Comparison of ENCODE assay signal across 8 mouse cellular contexts in the genomic region with DNA sequence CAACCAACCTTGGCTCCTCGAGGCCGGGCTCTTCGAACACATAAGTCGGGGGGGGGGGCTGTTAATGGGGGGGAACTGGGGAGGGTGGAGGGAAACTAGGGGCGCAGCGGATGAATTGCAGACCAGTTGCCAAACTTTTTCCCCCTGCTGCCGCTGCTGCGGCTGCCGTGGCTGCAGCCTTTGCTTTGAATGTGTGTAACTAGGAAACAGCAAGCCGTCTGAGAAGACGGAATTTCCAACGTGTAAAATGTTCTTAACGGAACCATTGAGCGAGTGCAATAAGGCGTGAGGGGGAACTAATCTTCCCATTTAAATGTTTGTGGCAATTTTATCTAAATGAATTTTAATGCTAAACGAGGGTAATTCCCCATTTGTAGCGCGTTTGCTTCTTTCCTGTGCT.
DNase-seq lines count a peak whose midpoint lies in the region; ATAC-seq and TF ChIP-seq lines count a peak whose summit lies in the region.

No protein-coding gene starts in this region.

- H3K4me2 ChIP-seq in limb, embryonic 11.5 days (ENCODE audit: low read depth, severe bottlenecking) = peak overlapping the region; percentile 66
- H3K4me2 ChIP-seq in myocyte (ENCODE audit: low read depth) = peak overlapping the region; percentile 76

- peaks cover 58% of the 10 kb centered on the region for H3K27me3 ChIP-seq in erythroblast, embryonic 14.5 days (ENCODE audit: control insufficient read depth)
- H3K27me3 ChIP-seq in limb, embryonic 11.5 days (ENCODE audit: control insufficient read depth, insufficient read depth, low read length) = peaks cover 32% of the 10 kb centered on the region
- no peaks in the 10 kb centered on the region for H3K27me3 ChIP-seq in myocyte (ENCODE audit: control insufficient read depth, insufficient read depth, insufficient read length)

- H3K4me1 ChIP-seq in erythroblast, embryonic 14.5 days (ENCODE audit: control insufficient read depth) = no peaks in the 10 kb centered on the region
- H3K4me1 ChIP-seq in limb, embryonic 11.5 days (ENCODE audit: control insufficient read depth, insufficient read depth, low read length) = peaks cover 8% of the 10 kb centered on the region; the same call in 1 of the 2 replicates

- no peaks in the 10 kb centered on the region; the same call in 1 of the 2 replicates for H3K36me3 ChIP-seq in erythroblast, embryonic 14.5 days (ENCODE audit: control insufficient read depth)
- H3K36me3 ChIP-seq in limb, embryonic 11.5 days (ENCODE audit: control insufficient read depth, insufficient read depth, low read length) = no peaks in the 10 kb centered on the region
- peaks cover 5% of the 10 kb centered on the region for H3K36me3 ChIP-seq in myocyte (ENCODE audit: control insufficient read depth, insufficient read depth)

- WGBS in limb, embryonic 11.5 days = under 1% methylated on average over 18 of the region's 18 CpGs

- H3K9me3 ChIP-seq in erythroblast, embryonic 14.5 days (ENCODE audit: control insufficient read depth, low read length) = no peaks in the 10 kb centered on the region
- H3K9me3 ChIP-seq in limb, embryonic 11.5 days (ENCODE audit: control insufficient read depth, low read length) = no peaks in the 10 kb centered on the region

- H3K9ac ChIP-seq in limb, embryonic 11.5 days (ENCODE audit: low read length) = peak overlapping the region; percentile 49; the same call in 1 of the 2 replicates

- no peak for TF ChIP-seq POLR2A in myocyte (IDR thresholded peaks at IDR 0.05; ENCODE audit: insufficient read length, low read depth)

- ATAC-seq in erythroblast, adult 5-6 weeks (replicated peaks; ENCODE audit: low FRiP score, poor library complexity, severe bottlenecking) = no peak
- ATAC-seq in limb, embryonic 11.5 days (ENCODE audit: insufficient number of reproducible peaks, low FRiP score, low TSS enrichment, low read depth) = peak; percentile 23; the same call in 1 of the 2 replicates

- H3ac ChIP-seq in myocyte (ENCODE audit: control insufficient read depth, insufficient read length) = no peak overlapping the region

- no peaks in the 10 kb centered on the region for H3K79me2 ChIP-seq in myocyte (ENCODE audit: control insufficient read depth, insufficient read depth)

- DNase-seq in thymus, postnatal 0 days (ENCODE audit: low spot score) = peak; percentile 28
- no peak for DNase-seq in thymus, postnatal 10 days (ENCODE audit: low spot score in 2 of 2)
- peak; percentile 69 for DNase-seq in forelimb bud, embryonic 11.5 days (ENCODE audit: low read depth, low spot score)
- peak; percentile 70 for DNase-seq in limb, embryonic 11.5 days (ENCODE audit: low spot score)
- DNase-seq in spleen, postnatal 36 days (ENCODE audit: low spot score in 2 of 2) = no peak

- peak overlapping the region; percentile 58 for H3K27ac ChIP-seq in limb, embryonic 11.5 days (replicated peaks; ENCODE audit: low read depth, low read length)

- peak overlapping the region; percentile 48 for H3K4me3 ChIP-seq in erythroblast, embryonic 14.5 days (replicated peaks)
- H3K4me3 ChIP-seq in limb, embryonic 11.5 days (ENCODE audit: low read depth, low read length) = peak overlapping the region; percentile 32
- H3K4me3 ChIP-seq in myocyte = peak overlapping the region; percentile 32

TF ChIP-seq in myocyte, 11 proteins besides CTCF, POLR2A, EP300 and RAD21:
- no peak for TF ChIP-seq POLR2AphosphoS2 (IDR thresholded peaks at IDR 0.05; ENCODE audit: insufficient read length, low read depth)
- TF ChIP-seq USF1 (IDR thresholded peaks at IDR 0.05; ENCODE audit: low read depth) = no peak
- TF ChIP-seq E2F4 (IDR thresholded peaks at IDR 0.05; ENCODE audit: insufficient read depth) = no peak
- TF ChIP-seq MYOG (IDR thresholded peaks at IDR 0.05; ENCODE audit: control insufficient read depth in 1 of 3, insufficient read depth in 1 of 3, insufficient read length in 2 of 3, low read depth in 2 of 3) = no peak
- TF ChIP-seq REST (IDR thresholded peaks at IDR 0.05; ENCODE audit: insufficient read depth, insufficient read length) = no peak
- no peak for TF ChIP-seq CEBPB (IDR thresholded peaks at IDR 0.05; ENCODE audit: insufficient read depth, poor library complexity, severe bottlenecking)
- no peak for TF ChIP-seq SRF (IDR thresholded peaks at IDR 0.05; ENCODE audit: control insufficient read depth, insufficient read length, low read depth)
- no peak for TF ChIP-seq TCF12 (IDR thresholded peaks at IDR 0.05; ENCODE audit: insufficient read depth, poor library complexity, severe bottlenecking)
- no peak for TF ChIP-seq MYOD1 (IDR thresholded peaks at IDR 0.05; ENCODE audit: control insufficient read depth in 1 of 3, insufficient read length in 2 of 3, low read depth in 2 of 3)
- no peak for TF ChIP-seq TCF3 (IDR thresholded peaks at IDR 0.05; ENCODE audit: insufficient read length, low read depth)
TF ChIP-seq in myocyte: peak in this region for 0.

Comparison
In these comparisons a context has a peak if more than half of its experiments do, and no peak if none do; other contexts are left out.
1. DNase-seq: peak in thymus, postnatal 0 days (single experiment), forelimb bud, embryonic 11.5 days (single experiment) and limb, embryonic 11.5 days (single experiment); none in thymus, postnatal 10 days (0 of 2) and spleen, postnatal 36 days (0 of 2).
2. Peak in every context shown above with its lines, with median percentiles within 50 percentile points of each other: H3K4me3 ChIP-seq.